In genomic region chr15:99416348-99416882, GRCm38 (mm10) we compare ENCODE assay signal across 8 mouse cellular contexts. TPM values are rescaled to one million over a fixed set of nuclear protein-coding genes. Genes with fewer than 3 reads are reported as not detected.
A peak's percentile ranks its signal among the peaks of the same experiment; 100 is the strongest.
DNase-seq lines count a peak whose midpoint lies in the region; ATAC-seq lines count a peak whose summit lies in the region.

No protein-coding gene starts in this region.

- H3K9me3 ChIP-seq in hindbrain, embryonic 10.5 days: no peaks in the 10 kb centered on the region
- H3K9me3 ChIP-seq in hindbrain, embryonic 12.5 days (replicated peaks): no peaks in the 10 kb centered on the region
- no peaks in the 10 kb centered on the region for H3K9me3 ChIP-seq in intestine, embryonic 15.5 days
- no peaks in the 10 kb centered on the region for H3K9me3 ChIP-seq in limb, embryonic 10.5 days (replicated peaks)
- no peaks in the 10 kb centered on the region for H3K9me3 ChIP-seq in midbrain, embryonic 14.5 days (ENCODE audit: control insufficient read depth, low read length)

- DNase-seq in hindbrain, embryonic 10.5 days (ENCODE audit: low spot score): peak; percentile 73
- peak; percentile 64 to 86 for DNase-seq in cerebellum, postnatal 4 days (ENCODE audit: low spot score in 2 of 2)
- DNase-seq in gastrocnemius, postnatal 25 days: peak; percentile 58
- peak; percentile 87 for DNase-seq in limb, embryonic 10.5 days (ENCODE audit: low spot score)
- DNase-seq in midbrain, embryonic 14.5 days: peak; percentile 93
- DNase-seq in spleen, adult 12 weeks (ENCODE audit: low spot score): peak; percentile 69

- H3K4me1 ChIP-seq in hindbrain, embryonic 10.5 days (replicated peaks): peaks cover 29% of the 10 kb centered on the region
- H3K4me1 ChIP-seq in hindbrain, embryonic 12.5 days: peaks cover 14% of the 10 kb centered on the region
- H3K4me1 ChIP-seq in intestine, embryonic 15.5 days (replicated peaks): 0 out of 2 replicates have a peak, but pooled peaks cover 8% of the 10 kb centered on the region
- peaks cover 39% of the 10 kb centered on the region for H3K4me1 ChIP-seq in limb, embryonic 10.5 days
- peaks cover 6% of the 10 kb centered on the region; the same call in 1 of the 2 replicates for H3K4me1 ChIP-seq in midbrain, embryonic 14.5 days (ENCODE audit: control insufficient read depth, insufficient read depth, low read length)

- no peak overlapping the region for H3K4me2 ChIP-seq in hindbrain, embryonic 12.5 days (replicated peaks)
- H3K4me2 ChIP-seq in intestine, embryonic 15.5 days (replicated peaks): 0 out of 2 replicates have a peak overlapping the region, but pooled peaks have one; percentile 20
- H3K4me2 ChIP-seq in midbrain, embryonic 14.5 days (ENCODE audit: low read length): no peak overlapping the region

- no peak for ATAC-seq in hindbrain, embryonic 12.5 days (ENCODE audit: low FRiP score)
- no peak for ATAC-seq in intestine, embryonic 15.5 days
- ATAC-seq in midbrain, embryonic 14.5 days (ENCODE audit: low FRiP score, low TSS enrichment): no peak

- peak overlapping the region; percentile 77; the same call in 1 of the 2 replicates for H3K27ac ChIP-seq in hindbrain, embryonic 10.5 days
- no peak overlapping the region for H3K27ac ChIP-seq in hindbrain, embryonic 12.5 days
- H3K27ac ChIP-seq in intestine, embryonic 15.5 days: no peak overlapping the region
- H3K27ac ChIP-seq in limb, embryonic 10.5 days: peak overlapping the region; percentile 63; the same call in 1 of the 2 replicates
- no peak overlapping the region for H3K27ac ChIP-seq in midbrain, embryonic 14.5 days (replicated peaks; ENCODE audit: low read depth, low read length)

- H3K36me3 ChIP-seq in hindbrain, embryonic 10.5 days: peaks cover 3% of the 10 kb centered on the region
- peaks cover 3% of the 10 kb centered on the region for H3K36me3 ChIP-seq in hindbrain, embryonic 12.5 days
- no peaks in the 10 kb centered on the region for H3K36me3 ChIP-seq in intestine, embryonic 15.5 days
- peaks cover 5% of the 10 kb centered on the region for H3K36me3 ChIP-seq in limb, embryonic 10.5 days
- no peaks in the 10 kb centered on the region; the same call in 1 of the 2 replicates for H3K36me3 ChIP-seq in midbrain, embryonic 14.5 days (ENCODE audit: control insufficient read depth, insufficient read depth, low read length)

- H3K27me3 ChIP-seq in hindbrain, embryonic 10.5 days (ENCODE audit: insufficient read depth, poor library complexity, severe bottlenecking): no peaks in the 10 kb centered on the region
- H3K27me3 ChIP-seq in hindbrain, embryonic 12.5 days: no peaks in the 10 kb centered on the region
- no peaks in the 10 kb centered on the region for H3K27me3 ChIP-seq in intestine, embryonic 15.5 days (replicated peaks)
- no peaks in the 10 kb centered on the region for H3K27me3 ChIP-seq in limb, embryonic 10.5 days (ENCODE audit: low read depth, poor library complexity, severe bottlenecking)
- no peaks in the 10 kb centered on the region for H3K27me3 ChIP-seq in midbrain, embryonic 14.5 days (ENCODE audit: control insufficient read depth, insufficient read depth, low read length)

- no peak overlapping the region for H3K4me3 ChIP-seq in hindbrain, embryonic 10.5 days
- no peak overlapping the region for H3K4me3 ChIP-seq in hindbrain, embryonic 12.5 days
- no peak overlapping the region for H3K4me3 ChIP-seq in intestine, embryonic 15.5 days (replicated peaks)
- H3K4me3 ChIP-seq in limb, embryonic 10.5 days: no peak overlapping the region
- H3K4me3 ChIP-seq in midbrain, embryonic 14.5 days (replicated peaks; ENCODE audit: low read depth, low read length): no peak overlapping the region

- H3K9ac ChIP-seq in hindbrain, embryonic 12.5 days: no peak overlapping the region
- no peak overlapping the region for H3K9ac ChIP-seq in intestine, embryonic 15.5 days
- H3K9ac ChIP-seq in midbrain, embryonic 14.5 days (replicated peaks; ENCODE audit: low read length): no peak overlapping the region

- 22% methylated on average over 13 of the region's 13 CpGs for WGBS in hindbrain, embryonic 10.5 days
- 26% methylated on average over 13 of the region's 13 CpGs for WGBS in hindbrain, embryonic 12.5 days
- 15% methylated on average over 13 of the region's 13 CpGs for WGBS in intestine, embryonic 15.5 days
- WGBS in limb, embryonic 10.5 days: 27% methylated on average over 13 of the region's 13 CpGs
- WGBS in midbrain, embryonic 14.5 days: 24% methylated on average over 13 of the region's 13 CpGs

RNA-seq across cellular contexts. Expression of gene Tmbim6, which starts 23.7 kb away (rescaled TPM):
- 283 and 284 TPM in 2 replicates for polyA plus RNA-seq in hindbrain, embryonic 10.5 days (2016; fragmentation: Nextera tagmentation; extraction: Ambion mirVana)
- polyA plus RNA-seq in hindbrain, embryonic 12.5 days (2016; fragmentation: Nextera tagmentation; extraction: Ambion mirVana): 271 and 274 TPM in 2 replicates
- 100 to 1,000 TPM; 153 to 164 TPM for total RNA-seq in gastrocnemius, postnatal 25 days (2021)
- polyA plus RNA-seq in intestine, embryonic 15.5 days (2015; fragmentation: Nextera tagmentation; extraction: Ambion mirVana): 530 and 607 TPM in 2 replicates
- 272 and 296 TPM in 2 replicates for polyA plus RNA-seq in limb, embryonic 10.5 days (2016; fragmentation: Nextera tagmentation; extraction: Ambion mirVana)
- 233 and 255 TPM in 2 replicates for polyA plus RNA-seq in midbrain, embryonic 14.5 days (2014; fragmentation: Nextera tagmentation; extraction: Ambion mirVana)

RNA-seq across cellular contexts. Expression of gene Nckap5l, which starts 41.1 kb away (rescaled TPM):
- 13.5 and 15.8 TPM in 2 replicates for polyA plus RNA-seq in hindbrain, embryonic 10.5 days (2016; fragmentation: Nextera tagmentation; extraction: Ambion mirVana)
- polyA plus RNA-seq in hindbrain, embryonic 12.5 days (2016; fragmentation: Nextera tagmentation; extraction: Ambion mirVana): 14.9 and 16.1 TPM in 2 replicates
- 1 to 10 TPM; 3.1 to 4.8 TPM for total RNA-seq in gastrocnemius, postnatal 25 days (2021)
- polyA plus RNA-seq in intestine, embryonic 15.5 days (2015; fragmentation: Nextera tagmentation; extraction: Ambion mirVana): 4.7 and 5.9 TPM in 2 replicates
- 16.3 and 17.4 TPM in 2 replicates for polyA plus RNA-seq in limb, embryonic 10.5 days (2016; fragmentation: Nextera tagmentation; extraction: Ambion mirVana)
- 16.8 and 17.6 TPM in 2 replicates for polyA plus RNA-seq in midbrain, embryonic 14.5 days (2014; fragmentation: Nextera tagmentation; extraction: Ambion mirVana)

RNA-seq across cellular contexts. Expression of gene Fmnl3, which starts 46.1 kb away (rescaled TPM):
- polyA plus RNA-seq in hindbrain, embryonic 10.5 days (2016; fragmentation: Nextera tagmentation; extraction: Ambion mirVana): 10.7 and 14.6 TPM in 2 replicates
- polyA plus RNA-seq in hindbrain, embryonic 12.5 days (2016; fragmentation: Nextera tagmentation; extraction: Ambion mirVana): 19.7 and 23.4 TPM in 2 replicates
- 1 to 10 TPM; 6.6 to 7.0 TPM for total RNA-seq in gastrocnemius, postnatal 25 days (2021)
- 16.3 and 17.3 TPM in 2 replicates for polyA plus RNA-seq in intestine, embryonic 15.5 days (2015; fragmentation: Nextera tagmentation; extraction: Ambion mirVana)
- polyA plus RNA-seq in limb, embryonic 10.5 days (2016; fragmentation: Nextera tagmentation; extraction: Ambion mirVana): 30.4 and 42.2 TPM in 2 replicates
- 6.1 and 7.5 TPM in 2 replicates for polyA plus RNA-seq in midbrain, embryonic 14.5 days (2014; fragmentation: Nextera tagmentation; extraction: Ambion mirVana)

RNA-seq across cellular contexts. Expression of gene Bcdin3d, which starts 58.1 kb away (rescaled TPM):
- 19.3 and 20.2 TPM in 2 replicates for polyA plus RNA-seq in hindbrain, embryonic 10.5 days (2016; fragmentation: Nextera tagmentation; extraction: Ambion mirVana)
- polyA plus RNA-seq in hindbrain, embryonic 12.5 days (2016; fragmentation: Nextera tagmentation; extraction: Ambion mirVana): 18.9 TPM in 2 replicates
- total RNA-seq in gastrocnemius, postnatal 25 days (2021): 1 to 10 TPM; 3.0 to 4.1 TPM
- 13.2 and 15.6 TPM in 2 replicates for polyA plus RNA-seq in intestine, embryonic 15.5 days (2015; fragmentation: Nextera tagmentation; extraction: Ambion mirVana)
- 15.9 and 19.4 TPM in 2 replicates for polyA plus RNA-seq in limb, embryonic 10.5 days (2016; fragmentation: Nextera tagmentation; extraction: Ambion mirVana)
- 23.0 and 24.6 TPM in 2 replicates for polyA plus RNA-seq in midbrain, embryonic 14.5 days (2014; fragmentation: Nextera tagmentation; extraction: Ambion mirVana)

Comparison
In these comparisons a context has a peak if more than half of its experiments do, and no peak if none do; other contexts are left out.
1. H3K27ac ChIP-seq: peak in hindbrain, embryonic 10.5 days (single experiment) and limb, embryonic 10.5 days (single experiment); none in hindbrain, embryonic 12.5 days (single experiment), intestine, embryonic 15.5 days (single experiment) and midbrain, embryonic 14.5 days (single experiment).
2. Peak in every context shown above with its lines, with median percentiles within 50 percentile points of each other: DNase-seq.